Mouse (Mus musculus): ENCODE measurements around the gene Scn1b. TPM values are rescaled to one million over a fixed set of nuclear protein-coding genes. Genes with fewer than 3 reads are reported as not detected.

The Scn1b gene
- total and polyA plus RNA-seq, 3 experiments = 0.30 TPM; not detected in 2

- Histone ChIP-seq H3K36me3 (replicated peaks in 1 of 2; ENCODE audit: control insufficient read depth in 1 of 2, insufficient read depth in 1 of 2, low read length in 1 of 2) (no peaks in the 10 kb centered on the region), H3K27me3 (replicated peaks) (peaks cover 13% of the 10 kb centered on the region), H3K4me1 (ENCODE audit: control insufficient read depth in 1 of 2, insufficient read depth in 2 of 2) (peaks cover 0 to 7% of the 10 kb centered on the region in 2 experiments; a peak in 2 of 4 replicates), H3K4me3 (replicated peaks in 1 of 3; ENCODE audit: low read depth in 2 of 3, low read length in 2 of 3, poor library complexity in 1 of 3) (no peak overlapping the region), H3K9me3 (replicated peaks; ENCODE audit: low read length) (peaks cover 6% of the 10 kb centered on the region), H3K4me2 (ENCODE audit: insufficient read depth, low read depth, poor library complexity, severe bottlenecking) (no peak overlapping the region), H3K27ac (ENCODE audit: insufficient read depth, low read depth) (no peak overlapping the region), H3K79me2 (replicated peaks; ENCODE audit: control insufficient read depth, extremely low read depth, insufficient read depth, poor library complexity, severe bottlenecking) (no peaks in the 10 kb centered on the region), H3K9ac (ENCODE audit: insufficient read depth, low read depth) (no peak overlapping the region)
- TF ChIP-seq EP300 (IDR thresholded peaks at IDR 0.05; ENCODE audit: low read length) (no peak), IRF4 (IDR thresholded peaks at IDR 0.05; ENCODE audit: low read depth, low read length) (no peak), ZC3H11A (IDR thresholded peaks at IDR 0.05; ENCODE audit: low read depth, low read length) (no peak), KAT2A (IDR thresholded peaks at IDR 0.05; ENCODE audit: insufficient replicate concordance, low read length) (no peak), CHD1 (IDR thresholded peaks at IDR 0.05; ENCODE audit: low read depth, low read length) (no peak), POLR2AphosphoS2 (IDR thresholded peaks at IDR 0.05; ENCODE audit: low read depth, low read length) (no peak), E2F4 (IDR thresholded peaks at IDR 0.05; ENCODE audit: insufficient replicate concordance, low read depth, low read length) (no peak), SIN3A (IDR thresholded peaks at IDR 0.05; ENCODE audit: low read length) (no peak), JUN (IDR thresholded peaks at IDR 0.05; ENCODE audit: insufficient read depth, low read depth, low read length) (no peak), MAFK (IDR thresholded peaks at IDR 0.05; ENCODE audit: insufficient replicate concordance, low read length) (no peak), NRF1 (IDR thresholded peaks at IDR 0.05; ENCODE audit: low read depth, low read length) (no peak), ZMIZ1 (IDR thresholded peaks at IDR 0.05; ENCODE audit: low read depth, low read length) (no peak), ZNF384 (IDR thresholded peaks at IDR 0.05; ENCODE audit: low read depth, low read length) (no peak)
- dilution Hi-C loops (cut with MboI; ENCODE audit: extremely low pct_ligation_motif_present, extremely low pct_unique_long_range_greater_than_20kb, low sequenced_read_pairs) (no loop called here), in situ Hi-C loops (cut with MboI; ENCODE audit: low pct_ligation_motif_present, low pct_unique_long_range_greater_than_20kb, low sequenced_read_pairs) (no loop called here)
- DNase-seq (ENCODE audit: extremely low read depth) = no peak
These were observed 47.1 kb downstream of the Scn1b start for GRCm38 (mm10) chr7:31079670-31080069.

DNA sequence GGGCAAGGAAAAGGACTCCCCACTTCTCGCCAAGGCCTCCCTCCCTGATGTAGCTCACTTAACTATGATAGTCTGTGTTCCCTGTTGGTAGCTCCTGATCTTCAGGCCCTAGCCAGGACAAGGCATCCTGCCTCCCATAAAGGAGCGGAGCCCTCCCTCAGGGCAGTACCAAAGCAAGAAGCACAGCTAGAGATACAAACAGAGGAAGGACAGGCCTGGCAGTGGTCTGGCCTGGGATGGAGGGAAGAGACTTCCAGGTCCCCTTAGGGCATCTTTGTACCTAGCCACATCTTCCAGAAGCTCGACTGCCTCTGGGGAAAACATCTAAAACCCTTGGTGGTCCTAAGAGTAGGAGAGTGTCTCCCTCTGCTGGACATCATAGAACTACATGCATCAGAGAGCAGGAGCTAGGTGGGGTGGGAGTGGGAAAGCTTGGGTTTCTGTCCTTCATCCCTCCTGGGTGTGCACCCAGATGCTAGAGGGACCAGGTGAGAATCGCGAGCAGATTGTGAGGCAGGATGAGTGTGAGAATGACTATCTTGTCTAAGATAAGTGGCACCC is 48.8 kb downstream of the Scn1b start:
- no peak overlapping the region for H3K27ac ChIP-seq (ENCODE audit: insufficient read depth, low read depth)
- in situ Hi-C loops (cut with MboI; ENCODE audit: low pct_ligation_motif_present, low pct_unique_long_range_greater_than_20kb, low sequenced_read_pairs) (no loop called here), dilution Hi-C loops (cut with MboI; ENCODE audit: extremely low pct_ligation_motif_present, extremely low pct_unique_long_range_greater_than_20kb, low sequenced_read_pairs) (no loop called here)
- H3K79me2 ChIP-seq (replicated peaks; ENCODE audit: control insufficient read depth, extremely low read depth, insufficient read depth, poor library complexity, severe bottlenecking) = no peaks in the 10 kb centered on the region
- peaks cover 22% of the 10 kb centered on the region for H3K27me3 ChIP-seq (replicated peaks)
- peaks cover 0 to 4% of the 10 kb centered on the region in 2 experiments; a peak in 1 of 4 replicates for H3K4me1 ChIP-seq (ENCODE audit: control insufficient read depth in 1 of 2, insufficient read depth in 2 of 2)
- H3K4me2 ChIP-seq (ENCODE audit: insufficient read depth, low read depth, poor library complexity, severe bottlenecking) = no peak overlapping the region
- H3K9me3 ChIP-seq (replicated peaks; ENCODE audit: low read length) = peaks cover 6% of the 10 kb centered on the region
- no peaks in the 10 kb centered on the region for H3K36me3 ChIP-seq (replicated peaks in 1 of 2; ENCODE audit: control insufficient read depth in 1 of 2, insufficient read depth in 1 of 2, low read length in 1 of 2)
- TF ChIP-seq SMC3 (IDR thresholded peaks at IDR 0.05; ENCODE audit: low read depth, low read length) = peak; percentile 61
- TF ChIP-seq RAD21 (IDR thresholded peaks at IDR 0.05; ENCODE audit: low read depth, low read length) = peak; percentile 79
- TF ChIP-seq CTCF (conservative IDR thresholded peaks at IDR 0.05 in 1 of 2, IDR thresholded peaks at IDR 0.05 in 1 of 2; ENCODE audit: low read depth in 2 of 2, low read length in 2 of 2) = peak; percentile 62 to 79
- no peak for TF ChIP-seq TBP (conservative IDR thresholded peaks at IDR 0.05; ENCODE audit: low read depth, low read length)
- peak; percentile 59 for DNase-seq (ENCODE audit: extremely low read depth)
- H3K9ac ChIP-seq (ENCODE audit: insufficient read depth, low read depth) = no peak overlapping the region
- no peak overlapping the region for H3K4me3 ChIP-seq (replicated peaks in 1 of 3; ENCODE audit: low read depth in 2 of 3, low read length in 2 of 3, poor library complexity in 1 of 3)
